Mouse (Mus musculus) hindbrain, embryonic 13.5 days (tissue): ENCODE measurements around the gene Angptl8. TPM values are rescaled to one million over a fixed set of nuclear protein-coding genes. Genes with fewer than 3 reads are reported as not detected.

Experiments
- ATAC-seq: fragments of 200-750 bp; cut with Nextera tagmentation; 2 replicates; pipeline ENCODE4 v1.8.0; 2017; ENCODE audit warnings: moderate TSS enrichment; ENCODE audit not compliant: low FRiP score
- H3K27ac ChIP-seq: fragments of 300-500 bp; sonication (generic); 2 replicates; pipeline ENCODE4 v1.5.1; 2015; ENCODE audit warnings: inconsistent platforms, mild to moderate bottlenecking, moderate library complexity
- H3K27me3 ChIP-seq: fragments of 300-500 bp; sonication (generic); 2 replicates; pipeline ENCODE4 v1.6.1; 2015; ENCODE audit warnings: mild to moderate bottlenecking, inconsistent platforms
- H3K36me3 ChIP-seq: fragments of 300-500 bp; sonication (generic); 2 replicates; pipeline ENCODE4 v1.6.1; 2015; ENCODE audit warnings: mild to moderate bottlenecking, inconsistent platforms
- H3K4me1 ChIP-seq: fragments of 300-500 bp; sonication (generic); replicated peaks from 2 replicates; pipeline ENCODE4 v1.6.1; 2015; ENCODE audit warnings: inconsistent platforms
- H3K4me2 ChIP-seq: fragments of 300-500 bp; sonication (generic); 2 replicates; pipeline ENCODE4 v1.6.1; 2015; ENCODE audit warnings: inconsistent platforms, mild to moderate bottlenecking, moderate library complexity
- H3K4me3 ChIP-seq: fragments of 300-500 bp; sonication (generic); 2 replicates; pipeline ENCODE4 v1.5.1; 2015; ENCODE audit warnings: mild to moderate bottlenecking, inconsistent platforms
- H3K9ac ChIP-seq: fragments of 300-500 bp; sonication (generic); 2 replicates; pipeline ENCODE4 v1.6.1; 2015; ENCODE audit warnings: mild to moderate bottlenecking, inconsistent platforms
- H3K9me3 ChIP-seq: fragments of 300-500 bp; sonication (generic); 2 replicates; pipeline ENCODE4 v1.6.1; 2016; ENCODE audit warnings: inconsistent platforms
- WGBS: fragments of 180-500 bp; shearing (Covaris S2); methylation state at CpG from one replicate; pipeline ENCODE4 v1.1.7; 2015; 5-methylcytosine and 5-hydroxymethylcytosine counted together
- microRNA-seq: library from miRNA; unstranded; fragments of <30 nt; microRNA quantifications from one replicate; pipeline ENCODE4, GENCODE M21; 2016
- polyA plus RNA-seq: library from polyadenylated mRNA; unstranded; fragments of >200 nt; fragmentation: Nextera tagmentation; extraction: Ambion mirVana; gene quantifications from 2 replicates; pipeline ENCODE4 v1.2.1, GENCODE M21; 2015

The Angptl8 gene
- polyA plus RNA-seq, 1 experiment from 2014 or later, result 0.53 TPM

- no peaks in the 10 kb centered on the region for H3K4me1 ChIP-seq
- no peak for ATAC-seq
- no peaks in the 10 kb centered on the region for H3K9me3 ChIP-seq
- H3K27ac ChIP-seq, result no peak overlapping the region
- no peak overlapping the region for H3K4me3 ChIP-seq
- no peaks in the 10 kb centered on the region for H3K27me3 ChIP-seq
- 62% methylated on average over 3 of the region's 3 CpGs for WGBS
- H3K4me2 ChIP-seq, result no peak overlapping the region
- no peak overlapping the region for H3K9ac ChIP-seq
- H3K36me3 ChIP-seq, result no peaks in the 10 kb centered on the region
Observed at GRCm38 (mm10) chr9:21876601-21877000, 41.3 kb downstream of the Angptl8 start.

Small RNA genes within 50 kb of the gene (microRNA-seq; reads per million reads assigned to microRNA genes)
- 4.7 reads per million, percentile 14 among the genes with 10 or more reads in this experiment for gene Mir7083

Other genes starting within 250 kb of the Angptl8 start
- 53.5 and 55.0 TPM in 2 replicates for gene Timm29, start 242.8 kb upstream of the Angptl8 start, polyA plus RNA-seq
- 25.7 and 27.7 TPM in 2 replicates for gene Yipf2, start 242.7 kb upstream of the Angptl8 start, polyA plus RNA-seq
- 156 and 158 TPM in 2 replicates for gene Smarca4, start 219.3 kb upstream of the Angptl8 start, polyA plus RNA-seq
- gene Ldlr, start 112.0 kb upstream of the Angptl8 start, polyA plus RNA-seq, result 12.4 and 15.6 TPM in 2 replicates
- gene Spc24, start 75.2 kb upstream of the Angptl8 start, polyA plus RNA-seq, result 22.0 and 26.4 TPM in 2 replicates
- 4.7 and 5.0 TPM in 2 replicates for gene Kank2, start 36.8 kb upstream of the Angptl8 start, polyA plus RNA-seq
- gene Dock6, start 17.1 kb downstream of the Angptl8 start, polyA plus RNA-seq, result 17.2 and 18.2 TPM in 2 replicates
- gene Rab3d, start 82.7 kb downstream of the Angptl8 start, polyA plus RNA-seq, result 15.9 and 18.5 TPM in 2 replicates
- 8.9 and 10.4 TPM in 2 replicates for gene Ccdc159, start 92.0 kb downstream of the Angptl8 start, polyA plus RNA-seq
- 47.1 and 48.2 TPM in 2 replicates for gene Tmem205, start 92.0 kb downstream of the Angptl8 start, polyA plus RNA-seq
- gene Plppr2, start 101.5 kb downstream of the Angptl8 start, polyA plus RNA-seq, result 67.5 and 71.4 TPM in 2 replicates
- gene Swsap1, start 120.2 kb downstream of the Angptl8 start, polyA plus RNA-seq, result 9.1 and 9.7 TPM in 2 replicates
- 1.9 and 2.2 TPM in 2 replicates for gene Epor, start 128.0 kb downstream of the Angptl8 start, polyA plus RNA-seq
- gene Rgl3, start 153.9 kb downstream of the Angptl8 start, polyA plus RNA-seq, result 1.1 TPM in 2 replicates
- 4.1 and 4.4 TPM in 2 replicates for gene Ccdc151, start 167.1 kb downstream of the Angptl8 start, polyA plus RNA-seq
- gene Prkcsh, start 167.3 kb downstream of the Angptl8 start, polyA plus RNA-seq, result 99.3 and 101 TPM in 2 replicates
- 80.6 and 81.7 TPM in 2 replicates for gene Elavl3, start 216.5 kb downstream of the Angptl8 start, polyA plus RNA-seq
- gene Gm49318, start 235.7 kb downstream of the Angptl8 start, polyA plus RNA-seq, result not detected in 2 replicates
- 17.7 and 19.5 TPM in 2 replicates for gene Zfp653, start 235.9 kb downstream of the Angptl8 start, polyA plus RNA-seq
- 53.5 and 56.5 TPM in 2 replicates for gene Ecsit, start 249.9 kb downstream of the Angptl8 start, polyA plus RNA-seq